Mouse (Mus musculus) ZHBTc4 (cell line): Measurements from ENCODE around the gene Pnck.
A peak's percentile ranks its signal among the peaks of the same experiment; 100 is the strongest.

Source experiments
- DNase-seq: peaks from one replicate; pipeline ENCODE4 v3.0.0-alpha.2; 2011; ENCODE audit warnings: low read depth, low spot score

The Pnck gene

DNA sequence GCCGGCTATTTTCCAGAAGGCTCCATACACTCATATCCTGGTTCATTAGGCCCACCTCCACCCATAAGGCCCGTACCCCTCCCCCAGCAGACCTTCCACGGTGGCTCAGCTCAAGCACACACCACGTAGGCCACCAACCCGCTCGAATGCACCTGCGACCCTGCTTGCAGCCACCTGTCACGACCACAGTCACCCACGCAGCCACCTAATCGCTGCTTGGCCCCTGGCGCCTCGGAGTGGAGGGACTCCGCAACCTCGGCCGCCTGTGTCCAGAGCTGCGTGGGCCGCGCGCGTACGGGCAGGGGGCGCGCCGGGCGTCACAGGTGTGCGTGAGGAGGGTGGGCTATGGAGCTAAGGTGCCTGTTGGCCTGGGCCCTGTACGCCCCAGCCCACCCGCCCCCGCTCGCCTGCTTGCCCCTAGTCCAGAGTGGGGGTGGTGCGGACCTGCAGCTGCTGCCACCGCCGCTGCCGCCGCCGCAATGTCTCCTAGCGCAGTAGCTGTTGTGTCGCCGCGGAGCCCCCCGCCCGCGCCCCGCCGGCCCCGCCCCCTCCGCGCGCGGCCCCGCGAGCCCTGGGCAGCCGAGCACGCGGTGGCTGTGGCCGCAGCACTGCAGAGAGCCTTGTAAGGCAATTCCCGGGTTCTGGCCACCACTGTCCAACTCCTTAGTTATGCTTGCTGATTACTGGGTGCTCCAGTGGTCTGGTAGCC is at the start of gene Pnck:
Gene Pnck, minus strand, starts transcription at position 543 of the 709 bp plus-strand sequence.
- peak; percentile 24 for DNase-seq

DNA sequence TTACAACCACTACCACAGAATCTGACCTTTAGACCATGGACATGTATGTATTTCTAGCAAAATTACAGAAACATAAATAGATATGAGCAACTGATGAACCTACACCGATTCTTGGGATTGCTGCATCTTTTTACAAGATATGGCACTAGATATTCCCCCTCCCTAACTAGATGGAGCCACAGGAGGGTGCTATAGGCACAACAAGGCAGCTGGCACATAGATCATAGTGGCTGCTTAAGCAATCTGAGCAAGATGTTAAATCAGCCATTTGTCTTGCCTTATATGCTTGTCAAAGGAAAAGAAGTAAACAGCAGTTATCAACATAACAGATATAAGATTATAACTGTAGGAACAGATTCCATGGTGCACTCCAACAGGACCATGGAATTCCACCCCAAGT is 40.6 kb upstream of the Pnck start:
- DNase-seq = no peak

DNA sequence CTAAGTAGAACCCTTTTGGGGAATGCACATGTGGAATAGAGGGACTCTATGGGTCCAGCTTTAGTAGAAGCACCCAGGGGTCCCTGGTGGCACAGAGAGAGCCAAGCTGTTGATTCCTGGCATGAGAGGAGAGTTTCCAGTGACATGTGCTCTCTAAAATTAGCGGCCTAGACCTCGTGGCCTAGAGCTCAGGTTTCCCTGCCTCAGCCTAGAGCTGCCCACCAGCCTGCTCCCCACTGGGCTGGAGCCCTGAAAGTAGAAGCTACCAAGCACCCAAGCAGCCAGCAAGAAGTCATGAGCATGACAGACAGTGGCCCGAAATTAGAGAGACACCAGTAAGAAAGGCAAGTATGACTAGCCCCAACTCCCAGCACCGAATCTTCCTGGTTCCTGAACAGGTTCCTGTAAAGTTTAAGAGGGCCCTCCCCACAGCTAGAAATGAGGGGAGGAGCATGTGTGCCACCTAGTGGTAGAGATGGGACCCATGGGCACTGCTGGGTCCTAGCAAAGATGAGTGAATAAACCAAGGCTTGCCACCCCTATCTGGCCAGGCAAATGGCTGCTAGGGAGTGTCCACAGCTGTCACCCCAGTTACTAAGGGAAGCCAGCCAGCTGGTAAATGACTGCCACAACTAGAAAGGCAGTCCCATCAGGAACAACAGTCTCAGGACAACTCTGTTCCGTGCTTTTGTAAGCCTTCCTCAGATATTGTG is 31.2 kb upstream of the Pnck start:
- DNase-seq = peak; percentile 61

DNA sequence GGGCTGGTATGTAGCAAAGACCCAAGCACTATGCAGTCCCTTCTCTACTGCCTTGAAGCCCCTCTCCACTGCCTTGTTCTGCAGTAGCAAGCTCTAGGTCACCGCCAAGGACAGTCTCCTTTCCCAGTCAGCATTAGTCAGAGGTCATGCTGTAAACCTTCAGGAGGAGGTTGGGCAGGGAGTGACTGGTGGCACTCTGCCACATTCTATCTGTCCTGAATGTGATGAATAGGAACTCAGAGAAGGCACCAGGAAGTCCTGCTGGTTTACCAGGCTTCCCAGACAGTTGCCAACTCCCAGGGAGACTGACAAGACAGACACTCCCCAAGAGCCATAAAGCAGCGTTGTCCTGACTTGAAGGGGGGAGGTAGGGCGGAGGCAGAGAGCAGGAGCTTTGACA is 25.7 kb upstream of the Pnck start:
- DNase-seq = peak; percentile 64

DNA sequence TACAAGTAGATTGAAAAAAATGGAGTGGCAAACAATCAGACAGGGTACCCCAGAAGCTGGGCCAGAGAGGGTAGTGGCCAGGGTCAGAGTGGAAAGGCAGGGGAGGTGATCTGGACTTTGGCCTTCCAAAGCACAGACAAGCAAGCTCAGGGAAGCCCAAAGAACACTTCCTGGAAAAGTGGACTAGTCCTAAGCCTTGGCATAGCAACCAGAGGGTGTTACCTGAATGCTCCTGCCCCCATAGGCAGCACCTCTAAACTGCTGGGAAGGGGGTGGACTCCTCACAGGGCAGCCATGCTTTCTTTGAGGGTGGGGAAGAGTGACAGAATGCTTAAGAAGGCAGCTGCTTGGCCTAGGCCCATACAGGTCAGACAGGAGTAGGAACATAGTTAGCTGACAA is 25.1 kb upstream of the Pnck start:
- DNase-seq = no peak

DNA sequence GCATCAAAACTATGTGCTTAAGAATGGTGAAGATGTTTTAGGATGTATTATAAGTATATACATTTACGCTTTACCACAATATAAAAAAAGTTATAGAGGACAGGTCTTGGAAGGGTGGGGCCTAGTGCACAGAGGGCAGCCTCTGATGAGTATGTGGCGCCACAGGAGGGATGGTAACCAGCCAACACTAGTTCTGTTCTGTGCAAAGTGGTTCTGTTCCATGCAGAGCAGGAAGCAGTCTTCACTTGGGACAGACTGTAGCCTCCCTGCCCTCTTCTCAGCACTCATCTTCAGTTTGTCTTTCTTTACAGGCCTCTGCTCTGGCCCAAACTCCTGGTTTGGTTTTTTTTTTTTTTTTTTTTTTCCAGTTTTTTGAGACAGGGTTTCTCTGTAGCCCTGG is 24.2 kb upstream of the Pnck start:
- DNase-seq = peak; percentile 67

DNA sequence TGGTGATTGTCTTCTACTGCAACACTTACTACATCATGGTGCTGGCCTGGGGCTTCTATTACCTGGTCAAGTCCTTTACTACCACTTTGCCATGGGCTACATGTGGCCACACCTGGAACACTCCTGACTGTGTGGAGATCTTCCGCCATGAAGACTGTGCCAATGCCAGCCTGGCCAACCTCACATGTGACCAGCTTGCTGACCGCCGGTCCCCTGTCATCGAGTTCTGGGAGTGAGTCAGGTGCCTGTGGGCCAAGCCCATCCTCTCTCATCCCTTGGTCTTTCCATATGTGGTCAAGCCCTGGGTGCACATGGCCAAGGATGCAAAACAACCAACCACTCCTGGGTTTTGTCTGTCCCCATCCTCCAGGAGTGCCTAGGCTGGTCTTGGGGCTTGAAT is 16.8 kb upstream of the Pnck start:
- DNase-seq = no peak

DNA sequence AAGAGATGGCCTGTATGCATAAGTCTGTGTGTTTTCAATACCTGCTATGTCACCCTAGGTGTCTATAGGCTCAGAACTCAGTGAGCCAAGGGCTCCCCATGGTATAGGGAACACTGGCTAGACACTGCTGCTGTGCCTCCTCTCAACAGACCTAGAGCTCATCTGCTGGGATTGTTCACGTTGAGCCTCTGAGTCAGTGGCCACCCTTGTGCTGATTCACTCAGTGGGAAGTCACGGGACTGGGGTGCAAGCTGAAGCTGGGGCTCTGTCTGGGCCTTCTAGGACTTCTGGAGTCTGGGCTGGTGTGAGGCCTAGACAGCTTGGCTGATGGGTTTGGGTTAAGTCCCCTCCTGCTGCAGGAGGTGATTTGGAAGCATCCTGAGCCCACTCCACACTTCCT is 15.3 kb upstream of the Pnck start:
- no peak for DNase-seq

DNA sequence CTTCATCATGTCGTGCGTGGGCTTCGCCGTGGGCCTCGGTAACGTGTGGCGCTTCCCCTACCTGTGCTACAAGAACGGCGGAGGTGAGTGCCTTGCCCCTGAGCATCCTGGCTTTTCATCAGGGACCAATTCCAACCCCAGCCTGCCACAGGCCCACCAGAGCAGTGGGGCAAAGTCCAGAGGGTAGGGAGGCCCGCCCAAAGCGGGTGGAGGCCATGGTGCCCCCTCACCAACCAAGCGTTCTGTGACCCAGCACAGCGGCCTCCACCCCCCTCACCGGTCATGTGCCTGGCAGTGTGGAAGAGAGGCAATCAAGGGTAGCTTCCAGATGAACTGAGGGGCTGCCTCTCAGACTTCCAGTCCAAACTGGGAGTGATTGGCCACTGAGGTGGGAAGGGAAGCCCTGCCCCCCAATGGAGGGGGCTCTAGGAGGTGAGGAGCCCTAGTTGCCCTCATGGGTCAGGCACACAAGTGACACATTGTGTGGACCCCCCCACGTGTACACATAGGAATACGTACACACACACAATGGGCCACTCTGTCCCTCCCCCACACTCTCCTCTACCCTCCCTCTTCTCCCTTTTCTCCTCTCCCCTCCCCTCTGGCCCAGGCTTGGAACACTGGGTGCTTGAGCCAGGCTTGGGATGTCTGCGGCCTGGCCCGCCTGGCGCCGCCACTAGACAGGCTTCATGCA is 14.2 kb upstream of the Pnck start:
- DNase-seq = no peak

DNA sequence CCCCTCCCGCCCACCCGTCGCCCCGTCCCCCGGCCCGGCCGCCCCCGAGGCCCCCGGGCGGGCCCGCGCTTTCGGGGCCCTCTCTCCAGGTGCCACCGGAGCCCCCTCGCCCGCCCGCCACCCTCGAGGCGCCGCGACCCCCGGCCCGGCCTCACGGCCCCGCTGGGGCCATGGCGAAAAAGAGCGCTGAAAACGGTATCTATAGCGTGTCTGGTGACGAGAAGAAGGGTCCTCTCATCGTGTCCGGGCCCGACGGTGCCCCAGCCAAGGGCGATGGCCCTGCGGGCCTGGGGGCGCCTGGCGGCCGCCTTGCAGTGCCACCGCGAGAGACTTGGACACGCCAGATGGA is 13.7 kb upstream of the Pnck start:
- DNase-seq = no peak

DNA sequence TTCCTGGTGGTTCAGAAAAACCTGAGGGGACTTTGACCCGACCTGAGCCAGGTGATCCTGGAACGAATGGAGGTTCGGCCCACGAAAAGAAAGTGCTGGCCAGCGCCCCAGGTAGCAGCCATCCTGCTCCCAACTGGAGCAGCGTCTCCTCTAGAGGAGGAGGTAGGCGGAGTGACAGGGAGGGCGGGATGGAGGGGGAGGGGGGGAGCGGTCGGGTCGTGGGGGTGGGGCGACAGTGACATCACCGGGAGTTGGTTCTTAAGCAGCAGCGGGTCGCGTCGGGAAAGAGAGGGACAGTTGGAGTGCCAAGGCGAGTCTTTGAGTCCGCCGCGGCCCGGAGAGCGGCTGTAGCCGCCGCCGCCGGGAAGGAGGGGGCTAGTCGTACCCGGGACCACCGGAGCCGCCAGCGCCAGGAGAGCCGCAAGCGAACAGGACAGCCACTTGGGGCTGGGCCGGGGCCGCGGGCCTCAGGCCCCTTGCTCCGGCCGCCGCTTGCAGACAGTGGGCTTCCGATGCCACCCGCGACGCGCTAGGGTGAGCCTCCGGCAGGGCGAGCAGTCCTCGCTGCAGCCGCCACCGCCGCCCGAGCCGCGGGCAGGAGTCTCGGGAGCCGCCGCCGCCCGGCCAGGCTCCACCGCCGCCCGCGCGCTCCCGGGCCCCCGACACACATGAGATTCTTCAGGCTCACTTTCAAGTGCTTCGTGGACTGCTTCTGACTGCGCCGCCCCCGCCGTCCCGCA is 13.1 kb upstream of the Pnck start, which contains the start of gene Slc6a8:
Gene Slc6a8, plus strand, starts transcription at position 272 of the 740 bp plus-strand sequence.
- peak; percentile 80 for DNase-seq

DNA sequence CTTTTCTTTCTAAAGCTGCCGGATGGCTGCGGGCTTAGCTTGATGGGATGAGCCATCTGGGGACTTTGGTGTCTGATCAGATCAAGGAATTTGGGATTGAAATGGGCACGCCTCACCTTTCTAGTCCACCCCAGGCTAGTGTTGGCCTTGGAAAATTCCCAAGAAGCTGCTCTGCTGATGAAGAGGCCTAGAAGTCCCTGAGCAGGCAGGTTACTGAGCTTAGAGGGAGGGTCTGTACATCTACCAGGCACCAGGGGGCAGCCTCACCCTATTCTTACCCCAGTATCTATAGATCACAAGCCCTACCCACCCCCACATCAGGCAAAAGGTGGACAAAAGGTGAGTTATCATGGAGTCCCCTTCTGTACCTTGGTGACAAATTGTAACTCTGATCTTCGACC is 12.1 kb upstream of the Pnck start:
- peak; percentile 92 for DNase-seq

DNA sequence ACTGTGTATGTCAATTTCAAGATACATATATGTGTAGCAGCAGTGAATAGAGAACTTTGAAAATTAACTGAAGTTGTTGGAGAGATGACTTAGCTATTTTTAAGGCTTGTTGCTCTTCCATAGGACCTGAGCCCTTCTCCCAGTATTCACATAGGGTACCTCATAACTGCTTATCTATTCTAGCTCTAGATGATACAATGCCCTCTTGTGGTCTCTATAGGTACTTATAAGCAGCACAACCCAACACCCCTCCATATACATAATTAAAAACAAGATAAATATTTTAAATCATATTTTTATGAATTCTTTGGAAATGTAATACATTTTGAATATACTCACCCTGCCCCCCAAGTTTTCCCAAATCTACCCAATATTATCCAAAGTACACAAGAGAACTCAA is 3.2 kb upstream of the Pnck start:
- DNase-seq = no peak

DNA sequence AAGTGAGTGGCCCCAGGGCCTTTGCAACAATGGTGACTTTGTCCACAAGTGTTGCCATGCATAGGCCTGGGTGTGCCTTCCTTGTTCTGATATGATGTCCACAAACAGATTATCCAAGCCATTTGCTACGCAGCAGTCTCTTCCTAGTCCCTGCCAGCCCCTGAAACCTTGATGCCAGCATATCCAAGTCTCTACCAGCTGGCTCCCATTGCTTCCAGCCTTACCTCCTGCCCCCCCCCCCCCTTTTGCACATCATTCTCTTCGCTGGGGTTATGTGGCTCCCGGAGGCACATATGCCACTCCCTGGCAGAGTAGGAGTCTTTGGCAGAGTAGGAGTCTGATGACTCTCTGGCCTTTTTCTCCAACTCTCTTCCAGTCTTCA is 358 bp upstream of the Pnck start:
- no peak for DNase-seq

DNA sequence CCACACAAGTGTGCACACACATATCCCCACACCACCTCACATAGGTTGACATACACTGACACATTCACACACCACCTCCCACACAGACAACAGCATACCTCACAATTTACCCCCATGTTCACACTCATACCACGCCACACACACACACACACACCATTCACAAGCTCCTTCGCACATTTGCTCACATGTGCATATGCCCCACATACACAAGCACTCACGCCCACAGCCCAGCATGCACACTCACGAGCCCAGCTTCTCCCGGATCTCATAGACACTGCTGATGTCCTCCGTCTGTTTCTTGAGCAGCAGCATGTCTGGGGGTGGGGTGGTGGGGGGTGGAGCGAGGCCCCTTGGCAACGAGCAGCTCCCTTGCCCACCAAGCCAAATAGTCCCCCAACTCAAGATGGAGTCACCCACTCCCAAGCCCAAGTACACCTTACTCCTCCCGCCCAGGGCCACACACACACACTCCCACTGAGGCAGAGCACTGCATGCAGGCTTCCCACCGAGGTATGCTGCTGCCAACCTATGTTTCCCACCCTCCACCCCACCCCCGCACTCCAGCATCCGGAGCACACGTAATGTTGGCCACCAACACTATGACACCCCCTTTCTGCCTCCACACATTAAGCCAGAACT is 862 bp downstream of the Pnck start:
- DNase-seq = no peak

DNA sequence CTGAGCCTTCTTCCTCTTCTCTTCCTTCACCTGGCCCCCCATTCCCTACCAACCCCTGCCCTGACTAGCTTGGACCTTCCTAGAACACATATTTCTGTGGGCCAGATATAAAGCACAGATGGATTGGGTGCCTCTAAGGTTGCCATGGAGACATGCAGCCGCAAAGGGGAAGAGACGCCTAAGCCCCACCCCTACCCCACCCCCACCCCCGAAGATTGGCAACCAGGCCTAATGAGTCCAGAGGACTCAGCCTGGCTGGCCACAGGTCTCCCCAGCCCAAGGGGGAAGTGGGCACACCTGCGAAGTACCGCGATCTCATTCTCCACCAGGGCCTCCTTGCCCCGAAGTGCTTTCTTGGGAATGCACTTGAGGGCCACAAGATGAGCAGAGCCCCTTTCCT is 1.5 kb downstream of the Pnck start:
- no peak for DNase-seq

DNA sequence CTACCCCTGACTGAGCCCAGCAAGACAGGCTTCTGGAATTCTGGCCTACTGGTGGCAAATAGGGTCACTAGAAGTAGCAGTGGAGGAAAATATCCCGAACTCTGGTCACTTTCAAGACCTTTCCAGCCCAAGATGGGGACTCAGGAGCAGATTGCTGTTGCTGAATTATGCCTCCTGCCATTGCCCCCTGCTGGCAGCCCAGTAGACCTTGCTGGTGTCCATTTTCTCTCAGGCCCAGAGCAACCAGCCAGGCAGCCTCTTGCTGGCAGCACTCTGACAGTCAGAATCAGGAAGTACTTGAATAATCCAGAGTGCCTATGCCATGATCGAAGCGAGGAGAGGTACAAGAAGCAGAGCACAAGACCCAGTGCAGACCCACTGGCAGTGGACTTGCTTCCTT is 4.4 kb downstream of the Pnck start:
- peak; percentile 48 for DNase-seq

DNA sequence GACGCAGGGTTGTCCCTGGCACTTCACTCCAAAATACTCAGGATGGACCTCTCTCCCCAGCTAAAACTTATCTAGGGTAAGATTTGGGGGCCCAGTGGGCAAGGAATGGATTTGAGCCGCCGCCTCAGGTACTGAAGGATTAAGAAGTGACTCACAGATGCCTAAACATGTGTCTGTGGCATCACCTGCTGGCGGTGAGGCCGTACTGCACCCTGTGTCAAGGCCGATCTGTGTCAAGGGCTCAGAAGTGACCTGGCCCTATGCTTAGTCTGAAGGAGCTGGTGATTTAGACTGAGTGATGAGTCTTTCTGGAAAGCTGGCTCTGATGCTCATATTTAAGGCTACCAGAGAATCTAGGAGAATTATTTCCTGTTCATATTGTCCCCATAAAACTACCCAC is 5.7 kb downstream of the Pnck start:
- peak; percentile 74 for DNase-seq

DNA sequence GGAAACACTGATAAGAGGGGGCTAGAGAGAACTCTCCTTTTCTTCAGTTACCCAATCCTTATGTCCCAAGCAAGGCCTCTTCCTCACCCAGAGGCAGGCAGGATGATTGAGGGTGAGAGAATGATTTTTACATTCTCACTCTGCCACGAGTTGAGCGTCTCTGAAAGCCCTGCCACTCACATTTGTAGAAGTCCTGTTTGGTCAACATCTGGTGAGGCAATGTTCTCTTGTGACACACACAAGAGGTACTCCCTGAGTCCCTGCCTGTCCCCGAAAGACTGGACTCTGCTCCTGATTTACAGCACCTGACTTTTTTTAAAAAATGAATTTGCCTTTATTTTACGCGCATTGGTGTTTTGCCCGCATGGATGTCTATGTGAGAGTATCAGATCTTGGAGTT is 6.5 kb downstream of the Pnck start:
- DNase-seq = no peak

DNA sequence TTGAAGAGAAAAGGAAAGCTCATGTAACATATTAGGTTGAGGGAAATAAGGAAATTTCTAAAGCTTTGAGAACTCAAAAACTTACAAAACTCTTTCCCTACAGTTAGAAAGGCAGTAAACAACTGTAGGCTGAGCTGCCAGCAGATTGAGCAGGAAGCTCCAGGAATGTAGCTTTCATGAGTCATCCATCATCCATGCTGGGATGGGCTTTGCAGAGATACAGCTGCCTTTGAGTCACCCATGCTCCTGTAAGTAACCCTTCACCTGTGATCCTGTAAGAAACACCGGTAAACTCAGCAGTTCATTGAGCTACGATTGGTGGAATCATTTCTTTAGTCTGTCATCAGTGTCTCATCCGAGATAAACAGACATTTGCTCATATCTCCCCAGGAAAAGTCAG is 9.0 kb downstream of the Pnck start:
- DNase-seq = no peak

DNA sequence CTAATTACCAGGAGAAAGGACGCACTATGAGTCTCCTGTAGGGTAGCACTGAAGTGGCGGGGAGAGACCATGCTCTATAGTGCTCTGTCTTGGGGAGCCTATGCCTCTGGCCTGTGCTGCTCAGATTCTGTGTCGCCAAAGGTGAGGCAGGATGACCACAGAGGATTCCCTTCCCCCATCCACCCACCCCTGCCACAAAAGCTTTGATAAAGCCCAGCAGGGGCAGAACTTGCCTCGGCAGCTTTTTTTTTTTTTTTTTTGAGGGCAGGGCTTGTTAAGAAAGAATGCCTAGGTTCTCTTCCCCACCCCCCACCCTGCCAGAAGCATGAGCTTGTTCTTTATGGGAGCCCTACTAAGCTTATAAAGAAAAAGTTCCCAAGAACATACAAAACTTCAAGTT is 14.8 kb downstream of the Pnck start:
- peak; percentile 31 for DNase-seq
